Mouse (Mus musculus) right cerebral cortex, adult 2 months (tissue): ENCODE measurements around the gene Man1a2.
A peak's percentile ranks its signal among the peaks of the same experiment; 100 is the strongest.

Experiments
- DNase-seq, 2 experiments: peaks; one replicate each; pipeline ENCODE4 v3.0.0; 2021 to 2022; ENCODE audit warnings: low spot score in 2 of 2

Gene Man1a2

GRCm38 (mm10) chr3:100568443-100569390 is 116.6 kb downstream of the Man1a2 start:
- DNase-seq, result no peak

- no peak for DNase-seq
These were observed 121.7 kb downstream of the Man1a2 start for GRCm38 (mm10) chr3:100563565-100563964.

- no peak for DNase-seq
These were observed 122.8 kb downstream of the Man1a2 start for GRCm38 (mm10) chr3:100562455-100562854.

GRCm38 (mm10) chr3:100561561-100562175 is 123.6 kb downstream of the Man1a2 start:
- no peak for DNase-seq

GRCm38 (mm10) chr3:100559431-100559830 is 125.9 kb downstream of the Man1a2 start:
- no peak for DNase-seq

- no peak for DNase-seq
These were observed 127.0 kb downstream of the Man1a2 start for GRCm38 (mm10) chr3:100558211-100558708.

GRCm38 (mm10) chr3:100554843-100555242 is 130.5 kb downstream of the Man1a2 start:
- peak; percentile 27 to 40 for DNase-seq

GRCm38 (mm10) chr3:100552171-100552570 is 133.1 kb downstream of the Man1a2 start:
- DNase-seq, result no peak

- DNase-seq, result no peak
These were observed 137.4 kb downstream of the Man1a2 start for GRCm38 (mm10) chr3:100547913-100548292.

- no peak for DNase-seq
These were observed 138.0 kb downstream of the Man1a2 start for GRCm38 (mm10) chr3:100547162-100547912.

- DNase-seq, result no peak
These were observed 148.6 kb downstream of the Man1a2 start for GRCm38 (mm10) chr3:100536686-100537085.

- no peak for DNase-seq
These were observed 149.4 kb downstream of the Man1a2 start for GRCm38 (mm10) chr3:100535902-100536301.

GRCm38 (mm10) chr3:100535298-100535697 is 150.0 kb downstream of the Man1a2 start:
- DNase-seq, result no peak

GRCm38 (mm10) chr3:100534394-100534793 is 150.9 kb downstream of the Man1a2 start:
- no peak for DNase-seq

- DNase-seq, result no peak
These were observed 151.9 kb downstream of the Man1a2 start for GRCm38 (mm10) chr3:100533429-100533828.

- DNase-seq, result no peak
These were observed 154.4 kb downstream of the Man1a2 start for GRCm38 (mm10) chr3:100530919-100531318.

GRCm38 (mm10) chr3:100530244-100530788 is 155.0 kb downstream of the Man1a2 start:
- no peak for DNase-seq

- no peak for DNase-seq
These were observed 162.6 kb downstream of the Man1a2 start for GRCm38 (mm10) chr3:100522671-100523070.

- no peak for DNase-seq
These were observed 163.7 kb downstream of the Man1a2 start for GRCm38 (mm10) chr3:100521626-100522025.

GRCm38 (mm10) chr3:100515754-100516141 is 169.6 kb downstream of the Man1a2 start:
- no peak for DNase-seq

GRCm38 (mm10) chr3:100515093-100515753 is 170.1 kb downstream of the Man1a2 start:
- no peak for DNase-seq
